8 mouse cellular contexts compared by ENCODE assay signal in genomic region chr5:105399631-105400423, GRCm38 (mm10). TPM values are rescaled to one million over a fixed set of nuclear protein-coding genes. Genes with fewer than 3 reads are reported as not detected.
A peak's percentile ranks its signal among the peaks of the same experiment; 100 is the strongest.
DNase-seq lines count a peak whose midpoint lies in the region; ATAC-seq lines count a peak whose summit lies in the region.

No protein-coding gene starts in this region.

- H3K27ac ChIP-seq in embryonic facial prominence, embryonic 15.5 days (replicated peaks): no peak overlapping the region; the same call in 1 of the 2 replicates
- no peak overlapping the region; the same call in 1 of the 2 replicates for H3K27ac ChIP-seq in heart, embryonic 10.5 days
- no peak overlapping the region for H3K27ac ChIP-seq in limb, embryonic 13.5 days
- H3K27ac ChIP-seq in midbrain, embryonic 14.5 days (replicated peaks; ENCODE audit: low read depth, low read length): no peak overlapping the region
- no peak overlapping the region for H3K27ac ChIP-seq in stomach, embryonic 14.5 days (ENCODE audit: low read length)

- no peaks in the 10 kb centered on the region for H3K27me3 ChIP-seq in embryonic facial prominence, embryonic 15.5 days
- H3K27me3 ChIP-seq in heart, embryonic 10.5 days (ENCODE audit: insufficient read depth, poor library complexity, severe bottlenecking): no peaks in the 10 kb centered on the region
- no peaks in the 10 kb centered on the region for H3K27me3 ChIP-seq in limb, embryonic 13.5 days
- H3K27me3 ChIP-seq in midbrain, embryonic 14.5 days (ENCODE audit: control insufficient read depth, insufficient read depth, low read length): no peaks in the 10 kb centered on the region
- no peaks in the 10 kb centered on the region for H3K27me3 ChIP-seq in stomach, embryonic 14.5 days (ENCODE audit: control insufficient read depth, insufficient read depth, low read length)

- no peaks in the 10 kb centered on the region for H3K9me3 ChIP-seq in embryonic facial prominence, embryonic 15.5 days (replicated peaks)
- H3K9me3 ChIP-seq in heart, embryonic 10.5 days: no peaks in the 10 kb centered on the region
- H3K9me3 ChIP-seq in limb, embryonic 13.5 days: no peaks in the 10 kb centered on the region
- no peaks in the 10 kb centered on the region for H3K9me3 ChIP-seq in midbrain, embryonic 14.5 days (ENCODE audit: control insufficient read depth, low read length)
- H3K9me3 ChIP-seq in stomach, embryonic 14.5 days (ENCODE audit: control insufficient read depth, low read depth, low read length): no peaks in the 10 kb centered on the region

- 0 out of 2 replicates have a peak, but pooled peaks cover 4% of the 10 kb centered on the region for H3K4me1 ChIP-seq in embryonic facial prominence, embryonic 15.5 days
- H3K4me1 ChIP-seq in heart, embryonic 10.5 days: no peaks in the 10 kb centered on the region
- peaks cover 9% of the 10 kb centered on the region for H3K4me1 ChIP-seq in limb, embryonic 13.5 days
- H3K4me1 ChIP-seq in midbrain, embryonic 14.5 days (ENCODE audit: control insufficient read depth, insufficient read depth, low read length): peaks cover 7% of the 10 kb centered on the region; the same call in 1 of the 2 replicates
- H3K4me1 ChIP-seq in stomach, embryonic 14.5 days (ENCODE audit: control insufficient read depth, insufficient read depth, low read length): 0 out of 2 replicates have a peak, but pooled peaks cover 4% of the 10 kb centered on the region

- H3K36me3 ChIP-seq in embryonic facial prominence, embryonic 15.5 days: no peaks in the 10 kb centered on the region
- H3K36me3 ChIP-seq in heart, embryonic 10.5 days: no peaks in the 10 kb centered on the region
- H3K36me3 ChIP-seq in limb, embryonic 13.5 days: no peaks in the 10 kb centered on the region
- H3K36me3 ChIP-seq in midbrain, embryonic 14.5 days (ENCODE audit: control insufficient read depth, insufficient read depth, low read length): no peaks in the 10 kb centered on the region
- no peaks in the 10 kb centered on the region for H3K36me3 ChIP-seq in stomach, embryonic 14.5 days (ENCODE audit: control insufficient read depth, insufficient read depth, low read length)

- peak; percentile 82 for DNase-seq in A20 (ENCODE audit: low read depth, low spot score)
- peak; percentile 68 for DNase-seq in adrenal gland, adult 8-10 months
- DNase-seq in heart, embryonic 10.5 days (ENCODE audit: low spot score): no peak
- DNase-seq in kidney, adult 9 months: peak; percentile 83
- DNase-seq in midbrain, embryonic 14.5 days: peak; percentile 92

- 21% methylated on average over 13 of the region's 13 CpGs for WGBS in embryonic facial prominence, embryonic 15.5 days
- WGBS in heart, embryonic 10.5 days: 38% methylated on average over 13 of the region's 13 CpGs
- WGBS in limb, embryonic 13.5 days: 34% methylated on average over 13 of the region's 13 CpGs
- 28% methylated on average over 13 of the region's 13 CpGs for WGBS in midbrain, embryonic 14.5 days
- WGBS in stomach, embryonic 14.5 days: 29% methylated on average over 13 of the region's 13 CpGs

- H3K9ac ChIP-seq in embryonic facial prominence, embryonic 15.5 days: no peak overlapping the region
- H3K9ac ChIP-seq in limb, embryonic 13.5 days: peak overlapping the region; percentile 13; the same call in 1 of the 2 replicates
- H3K9ac ChIP-seq in midbrain, embryonic 14.5 days (replicated peaks; ENCODE audit: low read length): peak overlapping the region; percentile 1; the same call in 1 of the 2 replicates
- H3K9ac ChIP-seq in stomach, embryonic 14.5 days (replicated peaks; ENCODE audit: low read depth, low read length): no peak overlapping the region

- ATAC-seq in embryonic facial prominence, embryonic 15.5 days (ENCODE audit: insufficient number of reproducible peaks, low FRiP score, low TSS enrichment, low read depth): no peak
- ATAC-seq in limb, embryonic 13.5 days (ENCODE audit: low FRiP score, low read depth): 0 out of 2 replicates have a peak, but pooled peaks have one; percentile 43
- peak; percentile 43; the same call in 1 of the 2 replicates for ATAC-seq in midbrain, embryonic 14.5 days (ENCODE audit: low FRiP score, low TSS enrichment)
- peak; percentile 31; the same call in 1 of the 2 replicates for ATAC-seq in stomach, embryonic 14.5 days (ENCODE audit: insufficient number of reproducible peaks, insufficient read depth, low FRiP score, low read depth)

- peak overlapping the region; percentile 50 for H3K4me2 ChIP-seq in embryonic facial prominence, embryonic 15.5 days (replicated peaks)
- peak overlapping the region; percentile 61 for H3K4me2 ChIP-seq in limb, embryonic 13.5 days (replicated peaks)
- H3K4me2 ChIP-seq in midbrain, embryonic 14.5 days (ENCODE audit: low read length): peak overlapping the region; percentile 56
- H3K4me2 ChIP-seq in stomach, embryonic 14.5 days (replicated peaks; ENCODE audit: low read depth, low read length): peak overlapping the region; percentile 17

- peak overlapping the region; percentile 35 for H3K4me3 ChIP-seq in embryonic facial prominence, embryonic 15.5 days (replicated peaks)
- H3K4me3 ChIP-seq in heart, embryonic 10.5 days: peak overlapping the region; percentile 22; the same call in 1 of the 2 replicates
- H3K4me3 ChIP-seq in limb, embryonic 13.5 days: peak overlapping the region; percentile 30
- H3K4me3 ChIP-seq in midbrain, embryonic 14.5 days (replicated peaks; ENCODE audit: low read depth, low read length): peak overlapping the region; percentile 11; the same call in 1 of the 2 replicates
- H3K4me3 ChIP-seq in stomach, embryonic 14.5 days (ENCODE audit: low read depth, low read length): no peak overlapping the region

RNA-seq across cellular contexts. Expression of gene Lrrc8b, which starts 15.7 kb away (rescaled TPM):
- 100 to 1,000 TPM in 1 of 4 experiments, 10 to 100 TPM in 3; 87.6 to 107 (median 90.0) TPM for total RNA-seq in adrenal gland, adult 8-10 months (2022)
- polyA plus RNA-seq in embryonic facial prominence, embryonic 15.5 days (2015; fragmentation: Nextera tagmentation; extraction: Ambion mirVana): 7.3 and 7.4 TPM in 2 replicates
- 5.5 and 6.0 TPM in 2 replicates for polyA plus RNA-seq in heart, embryonic 10.5 days (2016; fragmentation: Nextera tagmentation; extraction: Ambion mirVana)
- polyA plus RNA-seq in limb, embryonic 13.5 days (2015; fragmentation: Nextera tagmentation; extraction: Ambion mirVana): 3.1 and 3.2 TPM in 2 replicates
- polyA plus RNA-seq in midbrain, embryonic 14.5 days (2014; fragmentation: Nextera tagmentation; extraction: Ambion mirVana): 23.9 and 28.5 TPM in 2 replicates
- polyA plus RNA-seq in stomach, embryonic 14.5 days (2014; fragmentation: Nextera tagmentation; extraction: Ambion mirVana): 9.4 and 11.2 TPM in 2 replicates

Comparison
In these comparisons a context has a peak if more than half of its experiments do, and no peak if none do; other contexts are left out.
1. H3K9ac ChIP-seq: peak in limb, embryonic 13.5 days (single experiment) and midbrain, embryonic 14.5 days (single experiment); none in embryonic facial prominence, embryonic 15.5 days (single experiment) and stomach, embryonic 14.5 days (single experiment).
2. Peak in every context shown above with its lines, with median percentiles within 50 percentile points of each other: H3K4me2 ChIP-seq.